Mouse (Mus musculus) kidney, embryonic 16.5 days (tissue): ENCODE results near the gene Akt1s1. TPM values are rescaled to one million over a fixed set of nuclear protein-coding genes. Genes with fewer than 3 reads are reported as not detected.
"Not testable (repeated sequence)": the region's sequence is repeated elsewhere in the genome, so short reads cannot be mapped to it uniquely, and the experiment has no call there.

Source experiments
- ATAC-seq: fragments of 200-750 bp; cut with Nextera tagmentation; 2 replicates; pipeline ENCODE4 v1.8.0; 2017; ENCODE audit warnings: moderate TSS enrichment; ENCODE audit not compliant: low FRiP score, low TSS enrichment
- H3K27ac ChIP-seq: fragments of 300-500 bp; sonication (generic); 2 replicates; pipeline ENCODE4 v1.5.1; 2014; ENCODE audit warnings: low read length
- H3K27me3 ChIP-seq: fragments of 300-500 bp; sonication (generic); 2 replicates; pipeline ENCODE4 v1.6.1; 2014; ENCODE audit warnings: low read length, control low read depth, mixed read lengths; ENCODE audit not compliant: insufficient read depth
- H3K36me3 ChIP-seq: fragments of 300-500 bp; sonication (generic); 2 replicates; pipeline ENCODE4 v1.6.1; 2014; ENCODE audit warnings: low read length, control low read depth, mixed read lengths; ENCODE audit not compliant: insufficient read depth
- H3K4me1 ChIP-seq: fragments of 300-500 bp; sonication (generic); 2 replicates; pipeline ENCODE4 v1.6.1; 2014; ENCODE audit warnings: low read length, control low read depth, mixed read lengths; ENCODE audit not compliant: insufficient read depth
- H3K4me2 ChIP-seq: fragments of 300-500 bp; sonication (generic); replicated peaks from 2 replicates; pipeline ENCODE4 v1.6.1; 2014; ENCODE audit warnings: low read depth, low read length
- H3K4me3 ChIP-seq: fragments of 300-500 bp; sonication (generic); 2 replicates; pipeline ENCODE4 v1.5.1; 2014; ENCODE audit warnings: mild to moderate bottlenecking, low read length
- H3K9ac ChIP-seq: fragments of 300-500 bp; sonication (generic); replicated peaks from 2 replicates; pipeline ENCODE4 v1.6.1; 2014; ENCODE audit warnings: low read length
- H3K9me3 ChIP-seq: fragments of 300-500 bp; sonication (generic); 2 replicates; pipeline ENCODE4 v1.6.1; 2016; ENCODE audit warnings: low read length, control low read depth
- WGBS: fragments of 180-500 bp; shearing (Covaris S2); extraction: QIAGEN DNeasy Blood & Tissue Kit; methylation state at CpG from one replicate; pipeline ENCODE4 v1.1.7; 2014; 5-methylcytosine and 5-hydroxymethylcytosine counted together
- polyA plus RNA-seq: library from polyadenylated mRNA; unstranded; fragments of >200 nt; fragmentation: Nextera tagmentation; extraction: Ambion mirVana; gene quantifications from 2 replicates; pipeline ENCODE4 v1.2.1, GENCODE M21; 2015

Gene Akt1s1
- polyA plus RNA-seq, 1 experiment from 2014 or later: 126 TPM

DNA sequence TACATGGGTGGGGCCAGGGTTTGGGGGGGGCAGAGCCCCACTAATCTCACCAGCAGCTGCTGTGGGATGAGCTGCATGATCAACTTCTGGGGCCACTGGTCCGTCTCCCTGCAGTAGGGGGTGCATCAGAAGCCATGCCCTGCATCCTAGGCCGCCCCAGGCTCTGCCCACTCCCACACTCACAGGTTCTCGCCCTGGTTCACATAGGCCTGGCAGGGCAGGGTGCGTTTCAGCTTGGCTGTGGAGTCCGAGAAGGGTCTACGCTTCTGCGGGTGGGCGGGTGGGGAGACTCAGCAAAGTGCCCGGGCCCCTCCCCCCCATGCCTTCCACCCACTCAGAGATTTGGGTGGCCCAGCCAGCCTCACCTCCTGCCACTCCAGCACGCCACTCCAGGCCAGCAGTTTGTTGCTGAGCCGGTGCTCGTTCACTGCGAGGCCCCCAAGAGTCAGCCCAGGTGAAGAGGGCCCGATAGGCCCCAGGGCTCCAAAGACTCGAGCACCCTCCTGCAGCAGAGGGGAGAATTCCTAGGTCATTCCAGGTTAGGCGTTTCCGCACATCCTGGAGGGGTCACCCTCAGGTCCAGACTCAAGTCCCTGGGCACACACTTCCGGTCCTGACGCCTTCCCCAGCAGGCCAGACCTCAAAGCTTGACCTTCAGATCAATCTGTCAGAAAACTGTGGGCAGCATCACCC lies 18.4 kb downstream of the Akt1s1 start:
- no peak for ATAC-seq
- Histone ChIP-seq H3K4me1 (peaks cover 47% of the 10 kb centered on the region), H3K27me3 (no peaks in the 10 kb centered on the region), H3K9ac (peak overlapping the region; percentile 100), H3K9me3 (no peaks in the 10 kb centered on the region), H3K36me3 (peaks cover 33% of the 10 kb centered on the region), H3K27ac (peak overlapping the region; percentile 46), H3K4me2 (peak overlapping the region; percentile 91), H3K4me3 (peak overlapping the region; percentile 71)
- 25% methylated on average over 19 of the region's 19 CpGs for WGBS

DNA sequence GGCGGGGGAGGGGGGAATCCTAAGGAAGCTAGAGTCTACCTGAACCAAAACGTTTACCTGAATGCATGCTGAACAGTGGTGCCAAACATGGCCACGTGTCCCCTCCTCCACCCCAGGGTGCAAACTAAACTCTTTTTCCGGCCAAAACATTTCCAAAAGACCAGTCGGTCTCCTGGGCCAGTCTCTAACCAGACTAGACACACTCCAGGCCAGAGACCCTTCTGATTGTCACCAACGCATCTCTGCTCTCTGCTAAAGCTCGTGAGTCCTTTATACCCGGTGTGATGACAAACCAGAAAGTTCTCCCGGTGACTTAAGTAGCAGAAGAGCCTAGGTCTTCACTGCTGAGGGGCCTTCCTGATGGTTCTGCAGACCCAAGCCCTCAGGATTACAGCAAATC lies 19.0 kb downstream of the Akt1s1 start:
- peak overlapping the region; percentile 100; the same call in 1 of the 2 replicates for H3K27ac ChIP-seq

DNA sequence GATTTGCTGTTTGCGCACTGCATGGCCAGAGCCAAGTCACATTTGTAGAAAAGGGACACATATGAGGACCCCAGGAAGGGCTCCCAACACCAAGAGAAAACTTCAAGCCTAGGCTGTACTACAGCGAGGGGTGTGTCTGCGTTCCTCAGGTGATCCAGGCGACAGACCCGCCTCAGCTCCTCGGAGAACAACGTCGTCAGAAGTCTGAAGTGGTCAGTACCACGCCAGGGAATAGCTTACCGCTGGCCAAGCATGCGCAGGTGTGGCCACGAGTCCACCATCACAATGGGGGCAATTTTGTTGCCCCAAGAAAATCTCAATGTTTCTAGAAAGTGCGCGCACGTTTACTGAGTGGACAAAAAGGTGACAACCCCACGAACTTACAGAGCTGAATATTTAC lies 19.7 kb downstream of the Akt1s1 start:
- H3K27me3 ChIP-seq: no peaks in the 10 kb centered on the region
- H3K27ac ChIP-seq: peak overlapping the region; percentile 100
- peaks cover 47% of the 10 kb centered on the region for H3K4me1 ChIP-seq
- no peak for ATAC-seq
- peak overlapping the region; percentile 71 for H3K4me3 ChIP-seq
- WGBS: 5% methylated on average over 16 of the region's 16 CpGs
- H3K36me3 ChIP-seq: peaks cover 19% of the 10 kb centered on the region
- H3K4me2 ChIP-seq: peak overlapping the region; percentile 91
- no peaks in the 10 kb centered on the region for H3K9me3 ChIP-seq
- H3K9ac ChIP-seq: peak overlapping the region; percentile 100

More for the DNA sequence above, 19.0 kb downstream of the Akt1s1 start:
- Histone ChIP-seq H3K4me1 (peaks cover 47% of the 10 kb centered on the region), H3K9ac (peak overlapping the region; percentile 100), H3K9me3 (no peaks in the 10 kb centered on the region), H3K36me3 (peaks cover 26% of the 10 kb centered on the region), H3K4me3 (peak overlapping the region; percentile 71), H3K4me2 (peak overlapping the region; percentile 91), H3K27me3 (no peaks in the 10 kb centered on the region)
- no peak for ATAC-seq
- WGBS: 23% methylated on average over 9 of the region's 9 CpGs

DNA sequence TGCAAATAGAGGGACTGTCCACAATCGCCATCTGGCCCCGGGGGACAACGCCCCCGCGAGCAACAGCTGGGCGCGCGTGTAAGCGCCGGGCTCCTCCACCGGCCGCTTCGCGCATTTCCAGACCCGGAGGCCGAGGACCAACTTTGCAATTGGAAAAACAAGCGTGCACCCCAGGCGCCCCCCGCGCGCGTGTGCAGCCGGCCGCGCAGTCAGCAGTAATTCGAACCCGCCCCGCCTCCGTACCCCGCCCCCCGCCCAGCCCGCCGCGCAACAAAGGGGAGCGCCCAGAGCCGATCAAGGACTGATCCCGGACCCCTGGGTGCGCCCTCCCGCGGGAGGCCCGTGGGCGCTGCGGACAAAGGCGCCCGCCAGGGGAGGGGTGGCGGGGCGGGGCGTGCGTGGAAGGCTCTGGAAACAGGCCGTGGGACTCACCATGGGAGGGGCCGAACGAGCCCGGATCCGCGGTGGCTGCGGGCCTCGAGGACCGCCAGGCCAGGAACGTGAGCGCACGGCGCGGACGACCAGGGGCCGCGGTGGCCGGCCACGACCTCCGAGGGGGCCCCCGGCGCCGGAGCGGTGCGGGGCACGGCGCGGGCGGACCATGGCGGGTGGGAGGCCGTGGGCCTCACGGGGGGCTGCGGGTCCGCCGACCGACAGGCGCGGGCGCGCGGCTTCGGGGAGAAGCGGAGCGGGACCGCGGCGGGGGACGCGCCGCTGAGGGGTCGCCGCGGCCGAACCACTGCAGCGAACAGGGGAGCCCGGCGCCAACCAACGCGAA lies 20.3 kb downstream of the Akt1s1 start:
- H3K4me2 ChIP-seq: peak overlapping the region; percentile 91
- H3K9ac ChIP-seq: peak overlapping the region; percentile 100
- WGBS: under 1% methylated on average over 68 of the region's 108 CpGs
- H3K4me3 ChIP-seq: peak overlapping the region; percentile 71
- H3K36me3 ChIP-seq: peaks cover 13% of the 10 kb centered on the region
- peak overlapping the region; percentile 100 for H3K27ac ChIP-seq
- no peaks in the 10 kb centered on the region for H3K27me3 ChIP-seq
- ATAC-seq: peak; percentile 69
- H3K4me1 ChIP-seq: peaks cover 47% of the 10 kb centered on the region
- no peaks in the 10 kb centered on the region for H3K9me3 ChIP-seq

DNA sequence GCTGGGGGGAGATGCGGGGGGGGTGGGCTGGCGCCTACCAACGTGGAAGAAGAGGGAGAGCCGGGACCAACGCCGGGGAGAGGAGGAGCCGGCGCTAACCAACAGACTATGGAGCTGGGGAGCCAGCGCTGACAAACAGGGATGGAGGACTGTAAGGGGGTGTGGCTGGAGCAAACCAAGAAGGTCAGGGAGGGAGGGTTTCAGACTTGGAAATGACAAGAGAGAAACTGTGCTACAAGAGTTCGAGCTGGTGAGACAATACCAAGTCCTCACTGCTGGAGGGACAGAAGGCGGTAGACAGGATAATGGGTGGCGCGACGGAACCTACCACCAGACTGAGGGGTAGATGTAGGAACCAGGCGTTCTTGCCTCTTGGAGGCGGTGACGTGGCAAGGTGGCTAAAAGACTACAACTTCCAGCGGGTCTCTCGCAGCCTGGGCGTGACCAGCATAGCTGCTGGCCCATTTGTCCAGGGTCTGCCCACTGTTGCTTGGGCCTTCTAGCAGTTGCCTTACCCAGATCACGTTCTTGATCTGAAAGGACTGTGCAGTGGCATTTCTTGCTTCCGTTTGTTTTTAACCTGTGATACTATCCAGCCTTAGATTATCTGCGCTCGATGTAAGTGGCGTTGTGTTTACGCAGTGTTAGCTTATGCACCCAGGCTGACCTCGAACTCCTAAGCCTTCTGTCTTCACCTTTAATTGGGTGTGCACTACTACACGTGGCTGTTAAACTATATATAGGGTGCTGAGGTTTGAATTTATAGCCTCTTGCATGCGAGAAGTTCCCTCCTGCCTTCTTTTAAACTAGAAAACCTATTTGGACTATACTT lies 21.1 kb downstream of the Akt1s1 start, which contains the start of gene Ptov1:
Gene Ptov1, minus strand, starts transcription at position 92 of the 832 bp plus-strand sequence.
- H3K4me2 ChIP-seq: peak within 1 kb of the TSS; percentile 91
- H3K4me1 ChIP-seq: peaks cover 41% of the 10 kb centered on the region
- peaks cover 5% of the 10 kb centered on the region; the same call in 1 of the 2 replicates for H3K36me3 ChIP-seq
- peak within 1 kb of the TSS; percentile 100 for H3K27ac ChIP-seq
- 5% methylated on average over 29 of the region's 29 CpGs for WGBS
- ATAC-seq: peak; percentile 94
- no peaks in the 10 kb centered on the region for H3K27me3 ChIP-seq
- H3K9me3 ChIP-seq: no peaks in the 10 kb centered on the region
- H3K4me3 ChIP-seq: peak within 1 kb of the TSS; percentile 71
- peak within 1 kb of the TSS; percentile 100 for H3K9ac ChIP-seq

DNA sequence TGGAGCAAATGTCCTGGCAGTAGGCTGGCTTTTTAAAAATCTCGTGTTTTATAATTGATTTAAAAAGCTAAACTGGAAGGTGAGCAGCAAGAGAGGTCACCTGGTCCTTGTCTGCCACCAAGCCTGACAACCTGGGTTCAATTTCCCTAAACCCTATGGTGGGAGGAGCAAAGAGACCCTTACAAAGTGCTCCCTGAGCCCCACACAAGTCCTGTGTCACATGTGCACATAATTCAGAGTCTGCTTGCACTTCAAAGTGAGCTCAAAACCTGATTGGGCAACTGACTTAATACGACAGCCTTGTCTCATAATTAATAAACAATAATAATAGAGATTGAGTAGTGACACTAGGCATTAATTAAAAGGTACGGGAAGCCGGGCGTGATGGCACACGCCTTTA lies 21.8 kb downstream of the Akt1s1 start:
- peak overlapping the region; percentile 71 for H3K4me3 ChIP-seq
- no peaks in the 10 kb centered on the region for H3K27me3 ChIP-seq
- peak overlapping the region; percentile 100 for H3K27ac ChIP-seq
- H3K9ac ChIP-seq: peak overlapping the region; percentile 100
- H3K36me3 ChIP-seq: peaks cover under 1% of the 10 kb centered on the region; the same call in 1 of the 2 replicates
- WGBS: 82% methylated on average over 6 of the region's 6 CpGs
- peaks cover 34% of the 10 kb centered on the region for H3K4me1 ChIP-seq
- ATAC-seq: no peak
- H3K9me3 ChIP-seq: no peaks in the 10 kb centered on the region
- peak overlapping the region; percentile 91 for H3K4me2 ChIP-seq

DNA sequence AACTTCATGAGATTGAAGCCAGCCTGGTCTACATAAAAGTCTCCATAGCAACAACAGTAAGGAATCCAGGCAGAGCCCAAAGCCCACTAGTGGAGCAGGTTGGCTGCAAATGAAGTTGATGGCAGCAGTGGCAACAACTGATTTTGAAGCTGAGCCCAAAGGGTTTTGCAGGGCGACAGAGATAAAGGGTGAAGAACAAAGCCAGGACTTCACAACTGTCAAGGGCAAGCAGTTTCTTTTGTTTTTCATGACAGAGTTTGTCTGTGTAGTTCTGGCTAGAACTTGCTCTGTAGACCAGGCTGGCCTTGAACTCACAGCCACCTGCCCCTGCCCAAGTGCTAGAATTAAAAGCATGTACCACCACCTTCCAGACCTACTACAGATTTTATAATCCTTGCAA lies 22.4 kb downstream of the Akt1s1 start:
- Histone ChIP-seq H3K9ac (no peak overlapping the region), H3K27me3 (no peaks in the 10 kb centered on the region), H3K4me1 (peaks cover 28% of the 10 kb centered on the region), H3K9me3 (no peaks in the 10 kb centered on the region), H3K36me3 (peaks cover 3% of the 10 kb centered on the region; the same call in 1 of the 2 replicates), H3K27ac (no peak overlapping the region), H3K4me3 (no peak overlapping the region), H3K4me2 (no peak overlapping the region)
- WGBS: 85% methylated on average over 1 of the region's 1 CpGs
- ATAC-seq: no peak

DNA sequence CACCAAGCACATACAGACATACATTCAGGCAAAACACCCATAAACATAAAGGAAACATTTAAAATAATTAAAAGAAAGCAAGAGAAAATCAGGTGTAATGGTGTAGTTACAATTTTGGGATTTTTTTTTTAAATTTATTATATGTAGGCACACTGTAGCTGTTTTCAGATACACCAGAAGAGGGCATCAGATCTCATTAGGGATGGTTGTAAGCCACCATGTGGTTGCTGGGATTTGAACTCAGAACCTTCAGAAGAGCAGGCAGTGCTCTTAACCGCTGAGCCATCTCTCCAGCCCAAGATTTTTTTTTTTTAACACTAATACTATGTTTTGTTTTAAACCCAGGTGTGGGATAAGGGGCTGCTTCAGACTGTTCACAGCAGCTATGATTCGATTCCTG lies 23.0 kb downstream of the Akt1s1 start:
- H3K27me3 ChIP-seq, H3K27ac ChIP-seq, ATAC-seq, H3K4me3 ChIP-seq, H3K4me2 ChIP-seq, H3K9me3 ChIP-seq, H3K9ac ChIP-seq, H3K36me3 ChIP-seq: not testable (repeated sequence)
- peaks cover 22% of the 10 kb centered on the region for H3K4me1 ChIP-seq
- 91% methylated on average over 2 of the region's 2 CpGs for WGBS

DNA sequence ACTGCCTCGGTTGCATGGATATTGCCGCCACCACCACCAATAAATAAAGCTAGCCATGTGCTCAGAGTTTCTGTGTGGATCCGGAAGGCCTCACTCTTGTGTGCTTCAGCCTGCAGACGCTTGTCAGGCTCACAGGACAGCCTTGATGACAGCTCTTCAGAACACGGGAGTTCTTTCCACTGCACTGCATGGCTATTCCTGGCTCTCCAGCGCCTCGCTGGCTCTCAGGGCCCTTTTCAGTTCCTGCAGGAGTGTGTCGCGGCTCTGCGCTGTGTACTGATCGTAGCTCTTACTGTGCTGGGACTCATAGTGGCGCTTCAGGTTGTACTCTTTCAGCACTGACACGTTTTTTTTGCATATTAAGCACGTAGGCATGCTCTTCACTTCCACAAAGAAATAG lies 29.0 kb downstream of the Akt1s1 start:
- no peak for ATAC-seq

More for the DNA sequence above, 29.0 kb downstream of the Akt1s1 start:
- H3K27ac ChIP-seq: no peak overlapping the region
- no peaks in the 10 kb centered on the region for H3K9me3 ChIP-seq
- no peak overlapping the region for H3K9ac ChIP-seq
- peaks cover 53% of the 10 kb centered on the region for H3K36me3 ChIP-seq
- H3K27me3 ChIP-seq: no peaks in the 10 kb centered on the region
- no peaks in the 10 kb centered on the region for H3K4me1 ChIP-seq
- H3K4me2 ChIP-seq: no peak overlapping the region
- H3K4me3 ChIP-seq: no peak overlapping the region
- 89% methylated on average over 14 of the region's 14 CpGs for WGBS
